Mouse (Mus musculus) ovary, postnatal 14 days (tissue): ENCODE measurements around the gene Btg2.

ENCODE experiments used
- DNase-seq: peaks from one replicate; pipeline ENCODE4 v3.0.0; 2022; ENCODE audit warnings: low spot score

Gene Btg2

GRCm38 (mm10) chr1:134078802-134079476 is at the start of gene Btg2:
TSS of gene Btg2 (minus strand) at chr1:134079120.
- DNase-seq, result peak; percentile 93

- no peak for DNase-seq
Measured at GRCm38 (mm10) chr1:134122195-134122594, 43.3 kb upstream of the Btg2 start.

- peak; percentile 88 for DNase-seq
Measured at GRCm38 (mm10) chr1:134120179-134120578, 41.3 kb upstream of the Btg2 start.

GRCm38 (mm10) chr1:134117110-134117509 is 38.2 kb upstream of the Btg2 start:
- DNase-seq, result no peak

GRCm38 (mm10) chr1:134115424-134115823 is 36.5 kb upstream of the Btg2 start:
- no peak for DNase-seq

- no peak for DNase-seq
Measured at GRCm38 (mm10) chr1:134114730-134115129, 35.8 kb upstream of the Btg2 start.

- no peak for DNase-seq
Measured at GRCm38 (mm10) chr1:134114018-134114417, 35.1 kb upstream of the Btg2 start.

- DNase-seq, result no peak
Measured at GRCm38 (mm10) chr1:134113560-134113959, 34.6 kb upstream of the Btg2 start.

GRCm38 (mm10) chr1:134110979-134111378 is 32.1 kb upstream of the Btg2 start, which contains the start of gene Chit1:
TSS of gene Chit1 (plus strand) at chr1:134111242.
- DNase-seq, result no peak

GRCm38 (mm10) chr1:134110449-134110848 is 31.5 kb upstream of the Btg2 start:
- DNase-seq, result no peak

- no peak for DNase-seq
Measured at GRCm38 (mm10) chr1:134110015-134110414, 31.1 kb upstream of the Btg2 start.

- no peak for DNase-seq
Measured at GRCm38 (mm10) chr1:134107777-134108176, 28.9 kb upstream of the Btg2 start.

GRCm38 (mm10) chr1:134106719-134107118 is 27.8 kb upstream of the Btg2 start:
- DNase-seq, result peak; percentile 66

GRCm38 (mm10) chr1:134105764-134106430 is 27.0 kb upstream of the Btg2 start:
- no peak for DNase-seq

GRCm38 (mm10) chr1:134105043-134105763 is 26.3 kb upstream of the Btg2 start:
- DNase-seq, result no peak

GRCm38 (mm10) chr1:134103861-134104260 is 24.9 kb upstream of the Btg2 start:
- no peak for DNase-seq

GRCm38 (mm10) chr1:134101593-134101992 is 22.7 kb upstream of the Btg2 start:
- DNase-seq, result no peak

GRCm38 (mm10) chr1:134100928-134101327 is 22.0 kb upstream of the Btg2 start:
- DNase-seq, result no peak

- no peak for DNase-seq
Measured at GRCm38 (mm10) chr1:134100401-134100800, 21.5 kb upstream of the Btg2 start.

GRCm38 (mm10) chr1:134099516-134100235 is 20.8 kb upstream of the Btg2 start:
- no peak for DNase-seq

- DNase-seq, result peak; percentile 61
Measured at GRCm38 (mm10) chr1:134098726-134099515, 20.0 kb upstream of the Btg2 start.
